Mouse (Mus musculus) liver, postnatal 0 days (tissue): Measurements from ENCODE around the gene Timp3.

Experiments used
- CTCF ChIP-seq: sonication (generic); IDR thresholded peaks from 2 replicates; pipeline ENCODE4 v1.5.1; 2016; ENCODE audit warnings: antibody characterized with exemption, low read depth
- EP300 ChIP-seq: IDR thresholded peaks from 2 replicates; pipeline ENCODE4 v1.6.1; 2016; ENCODE audit warnings: antibody characterized with exemption, low read depth, mild to moderate bottlenecking

GRCm38 (mm10) chr10:86270254-86270653, 29.9 kb upstream of the Timp3 start:
- TF ChIP-seq CTCF (no peak), EP300 (no peak)
